Mouse (Mus musculus) small intestine, adult 2 months (tissue): Measurements from ENCODE around the gene Grin2b.

Experiments
- CTCF ChIP-seq: fragments of 200-500 bp; IDR thresholded peaks from 2 replicates; pipeline ENCODE4 v1.5.1; 2012; ENCODE audit warnings: low read depth, mild to moderate bottlenecking, control low read depth, inconsistent platforms, low read length, moderate library complexity, mixed read lengths; ENCODE audit not compliant: insufficient replicate concordance, insufficient read length; ENCODE audit errors: extremely low read depth
- POLR2A ChIP-seq: fragments of 200-500 bp; IDR thresholded peaks from 2 replicates; pipeline ENCODE4 v1.6.1; 2012; ENCODE audit warnings: low read depth, mild to moderate bottlenecking, control low read depth, inconsistent platforms, low read length, moderate library complexity

GRCm38 (mm10) chr6:136170381-136170780, 2.9 kb downstream of the Grin2b start:
- TF ChIP-seq CTCF (no peak), POLR2A (no peak)
